Mouse (Mus musculus): Measurements from ENCODE around the gene Prtg. TPM values are rescaled to one million over a fixed set of nuclear protein-coding genes. Genes with fewer than 3 reads are reported as not detected.

The Prtg gene
- polyA plus RNA-seq, 1 experiment, result not detected

DNA sequence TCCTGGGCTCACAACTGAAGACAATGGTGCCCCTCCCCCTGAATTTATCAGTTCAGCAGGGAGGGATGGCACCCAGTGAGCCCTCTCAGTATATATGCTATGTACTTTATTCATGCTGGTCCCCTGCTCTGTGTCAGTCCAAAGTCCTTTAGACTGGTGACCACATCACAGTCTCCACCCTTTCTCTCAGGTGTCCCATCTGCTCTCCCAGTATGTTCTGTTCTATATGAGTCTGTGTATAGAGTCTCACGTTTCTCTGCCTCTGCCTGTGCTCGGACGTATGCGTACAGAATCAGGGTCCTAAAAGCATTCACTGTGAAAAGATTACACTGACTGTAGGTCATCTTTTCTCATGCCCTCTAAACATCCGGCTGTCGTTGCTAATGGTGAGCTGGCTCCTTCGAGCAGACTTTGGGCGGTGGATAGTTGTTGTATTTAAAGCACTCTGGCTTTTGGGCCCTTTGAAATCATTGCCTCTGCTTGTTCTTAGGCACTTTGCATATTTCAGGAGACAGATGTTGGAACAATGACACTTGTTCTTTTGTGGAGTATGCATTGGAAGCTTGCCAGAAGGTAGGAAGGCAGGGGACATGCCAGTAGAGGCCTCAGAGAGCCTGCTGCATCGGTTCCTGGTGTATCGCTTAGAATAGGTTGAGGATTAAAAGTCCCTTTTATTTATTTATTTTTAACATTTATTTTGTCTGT lies 27.5 kb downstream of the Prtg start:
- no peak overlapping the region for H3K27ac ChIP-seq (ENCODE audit: insufficient read depth, low read depth, low read length)
- no peak for TF ChIP-seq POLR2A (IDR thresholded peaks at IDR 0.05; ENCODE audit: borderline replicate concordance, low read depth, low read length)
- no peak for TF ChIP-seq CTCF (IDR thresholded peaks at IDR 0.05; ENCODE audit: low read depth, low read length)
- peaks cover 17% of the 10 kb centered on the region for H3K4me1 ChIP-seq (ENCODE audit: control insufficient read depth, insufficient read depth, low read length)
- no peak overlapping the region for H3K4me3 ChIP-seq (ENCODE audit: insufficient read depth, low read length)

DNA sequence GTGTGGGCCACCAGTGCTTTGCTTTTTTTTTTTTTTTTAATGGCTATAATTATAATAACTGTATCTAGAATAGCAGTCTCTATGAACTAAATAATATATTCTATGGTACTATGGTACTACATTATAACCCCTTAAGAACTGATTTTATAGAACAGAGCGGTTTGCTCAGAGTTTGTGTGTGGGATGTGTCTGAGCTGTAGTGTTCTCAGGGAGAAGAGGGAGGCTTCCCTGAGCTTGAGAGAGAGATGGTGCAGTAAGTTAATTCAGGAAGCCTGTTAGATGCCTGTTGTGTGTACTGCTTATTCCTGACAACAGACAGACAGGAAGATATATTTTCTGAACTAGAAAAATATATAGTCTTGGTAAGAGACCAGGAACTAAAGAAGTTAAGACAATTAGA lies 28.3 kb downstream of the Prtg start:
- H3K4me1 ChIP-seq (ENCODE audit: control insufficient read depth, insufficient read depth, low read length), result peaks cover 20% of the 10 kb centered on the region
- no peak overlapping the region for H3K27ac ChIP-seq (ENCODE audit: insufficient read depth, low read depth, low read length)
- H3K4me3 ChIP-seq (ENCODE audit: insufficient read depth, low read length), result no peak overlapping the region
- TF ChIP-seq POLR2A (IDR thresholded peaks at IDR 0.05; ENCODE audit: borderline replicate concordance, low read depth, low read length) (no peak), CTCF (IDR thresholded peaks at IDR 0.05; ENCODE audit: low read depth, low read length) (no peak)

DNA sequence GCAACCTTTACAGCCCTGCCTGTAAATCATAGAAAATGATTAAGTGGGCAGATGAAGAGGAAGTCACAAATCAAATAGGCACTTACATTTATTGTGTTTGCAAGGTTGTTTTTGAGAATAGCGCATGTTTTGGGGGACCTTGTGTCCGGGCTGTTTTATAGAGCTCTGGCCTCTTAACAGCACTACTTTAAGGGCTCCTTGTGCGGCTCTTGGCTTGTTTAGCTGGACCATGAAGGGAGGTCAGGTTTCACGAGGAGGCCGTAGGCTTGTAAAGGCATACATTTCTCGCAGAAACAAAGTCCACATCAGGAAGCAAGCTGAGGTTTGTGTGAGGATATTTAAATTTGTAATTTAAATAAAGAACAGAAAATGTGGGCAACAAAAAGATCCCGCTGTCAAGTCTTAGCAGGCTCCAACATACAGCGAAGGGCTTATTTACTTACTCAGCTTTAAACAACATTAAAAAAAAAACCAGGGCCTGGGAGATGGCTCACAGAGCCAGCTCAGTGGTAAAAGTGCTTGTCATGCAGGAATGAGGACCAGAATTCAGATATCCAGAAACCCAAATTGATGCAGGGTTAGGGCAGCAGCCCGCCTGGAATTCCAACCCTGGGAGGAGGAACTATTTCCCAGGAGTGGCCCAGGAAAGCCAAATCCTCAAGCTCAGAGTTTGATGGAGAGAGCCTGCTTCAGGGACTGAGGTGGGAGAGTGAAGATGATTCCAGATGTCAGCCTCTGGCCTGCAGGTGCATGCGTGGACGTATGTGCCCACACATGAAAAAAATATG lies 30.2 kb downstream of the Prtg start:
- H3K27ac ChIP-seq (ENCODE audit: insufficient read depth, low read depth, low read length), result no peak overlapping the region
- TF ChIP-seq CTCF (IDR thresholded peaks at IDR 0.05; ENCODE audit: low read depth, low read length), result no peak
- no peak for TF ChIP-seq POLR2A (IDR thresholded peaks at IDR 0.05; ENCODE audit: borderline replicate concordance, low read depth, low read length)
- peaks cover 20% of the 10 kb centered on the region for H3K4me1 ChIP-seq (ENCODE audit: control insufficient read depth, insufficient read depth, low read length)
- H3K4me3 ChIP-seq (ENCODE audit: insufficient read depth, low read length), result no peak overlapping the region

DNA sequence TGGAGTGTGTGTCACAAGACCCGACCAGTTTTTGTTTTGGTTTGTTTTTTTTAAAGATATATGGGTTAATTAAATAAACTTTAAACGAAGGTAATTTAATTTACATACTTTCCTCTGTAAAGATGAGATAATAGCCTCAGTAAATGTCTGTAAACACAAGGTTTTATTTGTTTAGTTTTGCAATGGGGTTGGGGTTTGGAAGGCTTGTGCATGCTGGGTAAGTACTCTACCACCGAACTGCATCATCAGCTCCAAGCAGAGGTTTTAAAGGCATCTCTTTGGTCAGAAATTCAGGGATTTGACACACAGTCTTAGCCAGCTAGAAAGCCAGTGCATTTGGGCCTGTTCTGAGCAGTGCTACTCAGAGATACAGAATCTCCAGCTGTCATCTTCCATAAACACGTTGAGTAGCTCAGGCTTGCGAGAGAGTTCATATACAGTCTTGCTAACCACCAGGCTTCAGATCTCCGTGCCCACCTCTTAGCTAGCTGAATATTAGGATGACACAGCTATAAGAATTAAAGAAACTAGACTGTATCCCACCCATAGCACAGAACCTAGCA lies 31.0 kb downstream of the Prtg start:
- no peak overlapping the region for H3K4me3 ChIP-seq (ENCODE audit: insufficient read depth, low read length)
- H3K27ac ChIP-seq (ENCODE audit: insufficient read depth, low read depth, low read length), result peak overlapping the region; percentile 60
- TF ChIP-seq CTCF (IDR thresholded peaks at IDR 0.05; ENCODE audit: low read depth, low read length) (no peak), POLR2A (IDR thresholded peaks at IDR 0.05; ENCODE audit: borderline replicate concordance, low read depth, low read length) (no peak)
- H3K4me1 ChIP-seq (ENCODE audit: control insufficient read depth, insufficient read depth, low read length), result peaks cover 19% of the 10 kb centered on the region

DNA sequence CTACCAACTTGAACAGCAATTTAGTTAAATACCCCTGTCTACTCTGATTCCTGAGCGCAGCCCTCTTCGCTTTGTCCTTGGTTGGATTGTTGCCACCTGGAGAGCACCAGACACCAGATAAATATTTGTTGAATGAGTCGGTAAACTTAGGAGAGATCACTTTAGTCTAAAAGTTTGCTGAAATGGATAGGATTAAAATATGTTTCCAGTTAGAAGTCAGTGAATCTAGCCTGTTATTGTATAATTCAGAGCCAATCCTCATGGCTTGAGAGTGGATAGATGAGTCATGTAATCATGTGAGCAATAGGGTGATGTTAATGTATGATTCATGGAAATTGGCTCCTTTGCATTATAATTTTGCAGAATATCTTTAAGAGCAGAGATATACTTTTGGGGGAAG lies 31.6 kb downstream of the Prtg start:
- Histone ChIP-seq H3K4me1 (ENCODE audit: control insufficient read depth, insufficient read depth, low read length) (peaks cover 17% of the 10 kb centered on the region), H3K27ac (ENCODE audit: insufficient read depth, low read depth, low read length) (peak overlapping the region; percentile 60), H3K4me3 (ENCODE audit: insufficient read depth, low read length) (no peak overlapping the region)
- TF ChIP-seq CTCF (IDR thresholded peaks at IDR 0.05; ENCODE audit: low read depth, low read length) (no peak), POLR2A (IDR thresholded peaks at IDR 0.05; ENCODE audit: borderline replicate concordance, low read depth, low read length) (no peak)

DNA sequence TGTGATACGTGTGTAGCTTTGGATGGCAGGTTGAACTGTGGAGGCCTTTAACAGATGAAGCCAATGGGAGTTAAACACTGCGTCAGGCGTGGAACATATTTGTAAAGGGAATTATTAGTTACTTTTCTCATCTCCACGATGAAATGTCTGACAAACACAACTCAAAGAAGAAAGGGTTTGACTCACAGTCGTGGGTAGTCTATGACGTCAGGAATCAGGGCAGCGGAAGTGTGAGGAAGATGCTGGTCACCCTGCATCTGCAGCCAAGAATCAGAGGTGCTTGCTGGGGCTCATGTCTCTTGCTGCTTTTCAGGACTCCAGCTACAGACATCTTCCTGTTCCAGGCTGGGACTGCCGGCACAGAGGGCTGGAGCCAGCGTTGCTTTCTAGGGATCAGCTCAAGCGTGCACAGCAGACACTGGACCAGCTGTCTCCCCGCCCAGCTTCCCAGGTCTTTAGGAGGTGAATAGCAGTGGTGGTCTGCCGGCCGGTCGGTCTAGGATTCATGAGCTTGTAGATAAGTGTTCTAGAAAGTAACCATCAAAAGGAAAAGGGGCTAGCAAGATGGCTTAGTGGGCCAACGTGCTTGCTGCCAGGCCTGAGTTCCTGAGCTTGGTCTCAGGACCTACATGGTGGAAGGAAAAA lies 32.8 kb downstream of the Prtg start:
- TF ChIP-seq POLR2A (IDR thresholded peaks at IDR 0.05; ENCODE audit: borderline replicate concordance, low read depth, low read length), result no peak
- no peak for TF ChIP-seq CTCF (IDR thresholded peaks at IDR 0.05; ENCODE audit: low read depth, low read length)
- Histone ChIP-seq H3K27ac (ENCODE audit: insufficient read depth, low read depth, low read length) (no peak overlapping the region), H3K4me3 (ENCODE audit: insufficient read depth, low read length) (no peak overlapping the region), H3K4me1 (ENCODE audit: control insufficient read depth, insufficient read depth, low read length) (peaks cover 17% of the 10 kb centered on the region)

DNA sequence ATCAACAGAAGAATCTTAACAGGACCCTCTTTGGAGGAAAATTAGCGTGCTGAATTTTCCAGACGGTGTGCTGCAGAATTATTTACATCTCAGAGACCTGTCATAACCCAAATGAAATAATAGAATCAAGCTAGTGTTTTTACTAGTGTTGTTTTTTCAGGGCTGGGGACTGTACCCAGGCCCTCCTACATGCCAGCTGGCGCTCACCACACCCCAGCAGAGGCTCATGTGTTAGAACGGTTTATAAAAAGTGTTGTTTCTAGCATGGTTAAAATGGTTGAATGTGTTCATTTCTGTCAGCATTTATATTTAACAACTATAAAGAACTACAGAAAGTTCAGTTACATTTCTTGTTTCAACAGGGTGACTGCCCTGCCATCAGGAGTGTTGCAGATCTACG lies 37.8 kb downstream of the Prtg start:
- no peak overlapping the region for H3K4me3 ChIP-seq (ENCODE audit: insufficient read depth, low read length)
- no peak for TF ChIP-seq CTCF (IDR thresholded peaks at IDR 0.05; ENCODE audit: low read depth, low read length)
- no peak for TF ChIP-seq POLR2A (IDR thresholded peaks at IDR 0.05; ENCODE audit: borderline replicate concordance, low read depth, low read length)
- H3K27ac ChIP-seq (ENCODE audit: insufficient read depth, low read depth, low read length), result no peak overlapping the region
- peaks cover 2% of the 10 kb centered on the region; the same call in 1 of the 2 replicates for H3K4me1 ChIP-seq (ENCODE audit: control insufficient read depth, insufficient read depth, low read length)

DNA sequence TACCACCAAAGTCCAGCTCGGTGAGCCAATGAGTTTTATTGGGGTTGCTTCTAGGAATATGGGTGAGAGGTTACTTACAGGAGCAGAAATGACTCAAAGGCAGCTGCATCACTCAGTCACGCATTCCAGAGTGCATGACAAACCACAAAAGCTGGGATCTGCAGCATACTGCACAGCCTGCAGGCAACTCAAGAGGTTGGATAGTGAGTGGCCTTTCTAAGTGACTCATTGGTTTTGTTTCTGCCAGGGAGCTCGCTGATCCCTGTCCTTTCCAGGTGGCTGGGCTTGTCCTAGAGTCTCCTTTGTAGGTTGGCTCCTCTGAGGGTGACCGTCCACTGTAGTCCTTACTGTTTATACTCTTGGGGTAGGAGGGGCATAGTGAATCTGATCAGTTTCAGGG lies 39.5 kb downstream of the Prtg start:
- Histone ChIP-seq H3K4me1 (ENCODE audit: control insufficient read depth, insufficient read depth, low read length) (peaks cover 2% of the 10 kb centered on the region; the same call in 1 of the 2 replicates), H3K27ac (ENCODE audit: insufficient read depth, low read depth, low read length) (no peak overlapping the region), H3K4me3 (ENCODE audit: insufficient read depth, low read length) (no peak overlapping the region)
- TF ChIP-seq POLR2A (IDR thresholded peaks at IDR 0.05; ENCODE audit: borderline replicate concordance, low read depth, low read length) (no peak), CTCF (IDR thresholded peaks at IDR 0.05; ENCODE audit: low read depth, low read length) (no peak)

DNA sequence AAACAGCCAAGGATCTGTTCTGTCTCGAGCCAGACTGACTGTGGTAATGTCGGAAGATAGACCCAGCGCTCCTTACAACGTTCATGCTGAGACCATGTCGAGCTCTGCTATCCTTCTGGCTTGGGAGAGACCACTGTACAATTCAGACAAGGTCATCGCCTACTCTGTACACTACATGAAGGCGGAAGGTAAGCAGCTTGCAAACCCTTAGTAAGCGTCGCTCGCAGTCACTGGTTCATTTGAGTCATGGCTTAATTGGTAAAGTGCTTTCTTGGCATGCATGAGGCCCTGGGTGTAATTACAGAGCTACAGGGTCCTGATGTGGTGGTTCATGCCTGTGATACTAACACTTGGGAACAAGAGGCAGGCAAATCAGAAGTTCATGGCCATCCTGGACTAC lies 44.9 kb downstream of the Prtg start:
- H3K27ac ChIP-seq (ENCODE audit: insufficient read depth, low read depth, low read length), result no peak overlapping the region
- H3K4me3 ChIP-seq (ENCODE audit: insufficient read depth, low read length), result no peak overlapping the region
- no peaks in the 10 kb centered on the region for H3K4me1 ChIP-seq (ENCODE audit: control insufficient read depth, insufficient read depth, low read length)
- TF ChIP-seq CTCF (IDR thresholded peaks at IDR 0.05; ENCODE audit: low read depth, low read length) (no peak), POLR2A (IDR thresholded peaks at IDR 0.05; ENCODE audit: borderline replicate concordance, low read depth, low read length) (no peak)
